Mouse (Mus musculus) layer of hippocampus, postnatal 36 days (tissue): Measurements from ENCODE around the gene Rfc5. TPM values are rescaled to one million over a fixed set of nuclear protein-coding genes. Genes with fewer than 3 reads are reported as not detected.
"Not testable (repeated sequence)": the region's sequence is repeated elsewhere in the genome, so short reads cannot be mapped to it uniquely, and the experiment has no call there.

Experiments used
- DNase-seq, 2 experiments: peaks; one replicate each; pipeline ENCODE4 v3.0.0; 2022
- total RNA-seq, 2 experiments: library from RNA; stranded (reverse); gene quantifications; 2 replicates each; pipeline ENCODE4 v1.2.3; 2021

Rfc5 gene
- total RNA-seq, 2 experiments from 2014 or later, result 18.8 to 19.7 TPM

- DNase-seq, result no peak
Measured at GRCm38 (mm10) chr5:117347011-117347410, 41.8 kb downstream of the Rfc5 start.

- no peak for DNase-seq
Measured at GRCm38 (mm10) chr5:117346281-117346680, 42.6 kb downstream of the Rfc5 start.

- DNase-seq, result no peak
Measured at GRCm38 (mm10) chr5:117345432-117345976, 43.3 kb downstream of the Rfc5 start.

GRCm38 (mm10) chr5:117344496-117344895 is 44.4 kb downstream of the Rfc5 start:
- DNase-seq, result not testable (repeated sequence)

GRCm38 (mm10) chr5:117341896-117342295 is 47.0 kb downstream of the Rfc5 start:
- no peak for DNase-seq

- no peak for DNase-seq
Measured at GRCm38 (mm10) chr5:117340081-117340480, 48.8 kb downstream of the Rfc5 start.

GRCm38 (mm10) chr5:117338503-117338902 is 50.3 kb downstream of the Rfc5 start:
- no peak for DNase-seq

GRCm38 (mm10) chr5:117337999-117338398 is 50.8 kb downstream of the Rfc5 start:
- DNase-seq, result no peak

GRCm38 (mm10) chr5:117330457-117330856 is 58.4 kb downstream of the Rfc5 start:
- no peak for DNase-seq

Other genes with a start within 250 kb of the Rfc5 start
- 100 to 1,000 TPM; 673 to 712 TPM for gene Pebp1, start 101.4 kb downstream of the Rfc5 start, total RNA-seq
- gene Vsig10, start 70.0 kb downstream of the Rfc5 start, total RNA-seq, result 1 to 10 TPM; 1.9 to 2.6 TPM
- 100 to 1,000 TPM; 262 to 273 TPM for gene Wsb2, start 31.7 kb downstream of the Rfc5 start, total RNA-seq
- gene Ksr2, start 25.0 kb upstream of the Rfc5 start, total RNA-seq, result 10 to 100 TPM; 34.6 to 42.0 TPM